Mouse (Mus musculus): ENCODE results near the gene Dnaja3. TPM values are rescaled to one million over a fixed set of nuclear protein-coding genes. Genes with fewer than 3 reads are reported as not detected.
"Not testable (repeated sequence)": the region's sequence is repeated elsewhere in the genome, so short reads cannot be mapped to it uniquely, and the experiment has no call there.

Gene Dnaja3
- polyA plus RNA-seq, 1 experiment from 2014 or later = 66.5 TPM

- H3K9ac ChIP-seq = no peak overlapping the region
- 68% methylated on average over 3 of the region's 3 CpGs for WGBS
- ATAC-seq (ENCODE audit: borderline replicate concordance, extremely low read depth, low FRiP score, low TSS enrichment) = no peak
Measured at GRCm38 (mm10) chr16:4730776-4731358, 91.1 kb downstream of the Dnaja3 start.

DNA sequence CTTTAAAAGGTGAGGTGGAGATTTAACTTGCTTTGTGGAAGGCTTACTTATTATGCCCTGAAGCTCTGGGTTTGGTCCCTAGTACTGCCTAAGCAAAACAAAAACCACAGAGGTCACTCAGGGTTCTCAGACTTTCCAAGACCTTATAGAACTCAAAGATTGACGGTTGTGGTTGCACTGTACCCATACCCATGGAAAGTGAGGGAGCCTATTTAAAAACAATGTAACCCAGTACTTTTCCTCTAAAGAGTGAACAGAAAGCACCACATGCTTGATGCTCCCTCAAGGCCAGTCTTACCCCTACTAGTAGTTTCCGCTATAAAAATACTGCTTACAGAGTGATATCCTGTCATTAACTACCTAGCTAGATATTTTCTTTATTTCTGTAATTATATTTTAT is 96.5 kb downstream of the Dnaja3 start:
- H3K27me3 ChIP-seq = no peaks in the 10 kb centered on the region
- no peak for ATAC-seq (ENCODE audit: borderline replicate concordance, extremely low read depth, low FRiP score, low TSS enrichment)
- no peak overlapping the region for H3K9ac ChIP-seq
- H3K4me3 ChIP-seq = no peak overlapping the region
- no peaks in the 10 kb centered on the region for H3K9me3 ChIP-seq
- 82% methylated on average over 2 of the region's 2 CpGs for WGBS
- no peaks in the 10 kb centered on the region for H3K4me1 ChIP-seq
- no peaks in the 10 kb centered on the region for H3K36me3 ChIP-seq
- no peak overlapping the region for H3K27ac ChIP-seq
- no peak overlapping the region for H3K4me2 ChIP-seq

More at GRCm38 (mm10) chr16:4730776-4731358, 91.1 kb downstream of the Dnaja3 start:
- H3K4me1 ChIP-seq = peaks cover 14% of the 10 kb centered on the region
- no peak overlapping the region for H3K4me3 ChIP-seq
- no peaks in the 10 kb centered on the region for H3K36me3 ChIP-seq
- H3K9me3 ChIP-seq = no peaks in the 10 kb centered on the region
- H3K4me2 ChIP-seq = no peak overlapping the region
- no peak overlapping the region for H3K27ac ChIP-seq
- H3K27me3 ChIP-seq = no peaks in the 10 kb centered on the region

DNA sequence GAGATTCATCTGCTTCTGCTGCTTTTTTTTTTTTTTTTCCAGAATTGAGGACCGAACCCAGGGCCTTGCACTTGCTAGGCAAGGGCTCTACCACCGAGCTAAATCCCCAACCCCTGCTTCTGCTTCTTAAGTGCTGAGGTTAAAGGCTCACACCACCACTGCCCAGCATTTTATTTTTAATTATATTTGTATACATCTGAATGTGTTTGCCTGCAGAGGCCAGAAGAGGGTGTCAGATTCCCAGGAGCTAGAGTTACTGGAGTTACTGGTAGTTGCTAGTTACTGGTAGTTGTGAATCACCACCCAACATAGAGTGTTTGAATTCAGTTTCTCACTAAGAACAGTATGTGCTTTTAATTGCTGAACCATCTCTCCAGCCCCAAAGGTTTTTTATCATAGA is 100.2 kb downstream of the Dnaja3 start:
- H3K9me3 ChIP-seq = no peaks in the 10 kb centered on the region
- H3K9ac ChIP-seq = no peak overlapping the region
- no peaks in the 10 kb centered on the region for H3K4me1 ChIP-seq
- H3K27ac ChIP-seq = no peak overlapping the region
- H3K4me3 ChIP-seq = no peak overlapping the region
- WGBS = 88% methylated on average over 2 of the region's 2 CpGs
- no peaks in the 10 kb centered on the region for H3K27me3 ChIP-seq
- H3K4me2 ChIP-seq = no peak overlapping the region
- peaks cover 3% of the 10 kb centered on the region; the same call in 1 of the 2 replicates for H3K36me3 ChIP-seq
- no peak for ATAC-seq (ENCODE audit: borderline replicate concordance, extremely low read depth, low FRiP score, low TSS enrichment)

DNA sequence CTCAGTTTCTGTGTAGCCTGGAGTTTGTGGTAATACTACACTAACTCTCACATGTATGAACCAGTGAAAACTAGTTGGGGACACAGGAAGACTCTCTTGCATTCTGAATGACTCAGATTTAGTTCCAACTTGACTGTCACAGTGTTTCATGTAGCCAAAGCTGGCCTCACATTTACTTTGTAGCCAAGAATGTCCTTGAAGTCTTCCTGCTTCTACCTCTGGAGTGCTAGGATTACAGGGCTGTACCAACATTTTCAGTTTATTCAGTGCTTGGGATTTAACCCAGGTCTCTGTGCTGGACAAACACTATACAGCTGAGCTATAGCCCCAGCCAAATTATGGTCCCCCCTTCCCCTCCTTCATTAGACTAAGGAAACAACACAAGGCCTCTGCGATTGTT is 102.4 kb downstream of the Dnaja3 start:
- Histone ChIP-seq H3K27ac (no peak overlapping the region), H3K9ac (no peak overlapping the region), H3K4me3 (no peak overlapping the region), H3K9me3 (no peaks in the 10 kb centered on the region), H3K27me3 (no peaks in the 10 kb centered on the region), H3K4me1 (no peaks in the 10 kb centered on the region), H3K4me2 (no peak overlapping the region), H3K36me3 (peaks cover 3% of the 10 kb centered on the region; the same call in 1 of the 2 replicates)
- 82% methylated on average over 1 of the region's 1 CpGs for WGBS
- ATAC-seq (ENCODE audit: borderline replicate concordance, extremely low read depth, low FRiP score, low TSS enrichment) = no peak

DNA sequence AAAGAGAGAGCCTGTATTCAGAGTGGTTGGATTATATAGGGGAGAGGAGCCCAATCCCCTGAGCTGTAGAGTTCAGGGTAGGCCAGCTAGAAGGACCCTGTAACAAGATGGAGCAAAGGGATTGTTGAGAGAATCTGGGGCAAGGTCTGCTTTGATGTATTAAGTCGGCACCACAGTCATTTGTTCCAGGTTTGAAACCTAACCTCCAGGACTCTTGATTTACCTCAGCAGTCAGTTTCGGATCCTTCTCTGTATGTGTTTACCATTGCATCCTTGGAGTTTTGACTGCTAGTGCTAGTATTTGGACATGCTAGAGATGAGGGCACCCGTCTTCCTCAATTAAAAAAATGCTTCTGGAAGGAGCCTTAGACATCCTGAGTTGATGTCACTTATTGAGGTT is 112.4 kb downstream of the Dnaja3 start:
- WGBS = 87% methylated on average over 3 of the region's 3 CpGs
- Histone ChIP-seq H3K27ac (no peak overlapping the region), H3K4me3 (no peak overlapping the region), H3K9ac (no peak overlapping the region), H3K4me2 (no peak overlapping the region), H3K9me3 (no peaks in the 10 kb centered on the region), H3K27me3 (no peaks in the 10 kb centered on the region), H3K4me1 (peaks cover 6% of the 10 kb centered on the region; the same call in 1 of the 2 replicates), H3K36me3 (no peaks in the 10 kb centered on the region)
- ATAC-seq (ENCODE audit: borderline replicate concordance, extremely low read depth, low FRiP score, low TSS enrichment) = no peak

- no peak for ATAC-seq (ENCODE audit: borderline replicate concordance, extremely low read depth, low FRiP score, low TSS enrichment)
- no peaks in the 10 kb centered on the region for H3K36me3 ChIP-seq
- H3K9ac ChIP-seq = no peak overlapping the region
- 80% methylated on average over 3 of the region's 3 CpGs for WGBS
- peaks cover 10% of the 10 kb centered on the region; the same call in 1 of the 2 replicates for H3K4me1 ChIP-seq
- H3K4me3 ChIP-seq = no peak overlapping the region
- no peak overlapping the region for H3K4me2 ChIP-seq
- no peaks in the 10 kb centered on the region for H3K27me3 ChIP-seq
- no peak overlapping the region for H3K27ac ChIP-seq
- H3K9me3 ChIP-seq = no peaks in the 10 kb centered on the region
Measured at GRCm38 (mm10) chr16:4754045-4754444, 114.3 kb downstream of the Dnaja3 start.

- ATAC-seq (ENCODE audit: borderline replicate concordance, extremely low read depth, low FRiP score, low TSS enrichment) = peak; percentile 70; the same call in 1 of the 2 replicates
- Histone ChIP-seq H3K27ac (peak overlapping the region; percentile 41; the same call in 1 of the 2 replicates), H3K4me2 (peak overlapping the region; percentile 35), H3K9ac (peak overlapping the region; percentile 42), H3K4me1 (peaks cover 10% of the 10 kb centered on the region; the same call in 1 of the 2 replicates), H3K4me3 (peak overlapping the region; percentile 41)
- H3K27me3 ChIP-seq, H3K9me3 ChIP-seq, H3K36me3 ChIP-seq: not testable (repeated sequence)
- 2% methylated on average over 33 of the region's 42 CpGs for WGBS
Measured at GRCm38 (mm10) chr16:4756660-4757335, 117.0 kb downstream of the Dnaja3 start.

Other genes with a start within 250 kb of the Dnaja3 start
- gene Adcy9, start 219.5 kb upstream of the Dnaja3 start, polyA plus RNA-seq (2015; fragmentation: Nextera tagmentation; extraction: Ambion mirVana) = 1.2 and 1.5 TPM in 2 replicates
- gene Srl, start 98.2 kb upstream of the Dnaja3 start, polyA plus RNA-seq (2015; fragmentation: Nextera tagmentation; extraction: Ambion mirVana) = 19.5 and 22.1 TPM in 2 replicates
- 18.4 and 19.6 TPM in 2 replicates for gene Tfap4, start 80.1 kb upstream of the Dnaja3 start, polyA plus RNA-seq (2015; fragmentation: Nextera tagmentation; extraction: Ambion mirVana)
- gene Glis2, start 45.3 kb upstream of the Dnaja3 start, polyA plus RNA-seq (2015; fragmentation: Nextera tagmentation; extraction: Ambion mirVana) = 18.5 and 24.0 TPM in 2 replicates
- gene Pam16, start 15.0 kb upstream of the Dnaja3 start, polyA plus RNA-seq (2015; fragmentation: Nextera tagmentation; extraction: Ambion mirVana) = 93.8 and 94.6 TPM in 2 replicates
- gene Vasn, start within 50 bp of the Dnaja3 start, polyA plus RNA-seq (2015; fragmentation: Nextera tagmentation; extraction: Ambion mirVana) = 25.1 and 25.9 TPM in 2 replicates
- 13.4 and 15.2 TPM in 2 replicates for gene Coro7, start 39.8 kb downstream of the Dnaja3 start, polyA plus RNA-seq (2015; fragmentation: Nextera tagmentation; extraction: Ambion mirVana)
- gene Nmral1, start 79.4 kb downstream of the Dnaja3 start, polyA plus RNA-seq (2015; fragmentation: Nextera tagmentation; extraction: Ambion mirVana) = 78.7 and 81.2 TPM in 2 replicates
- 106 and 113 TPM in 2 replicates for gene Hmox2, start 86.4 kb downstream of the Dnaja3 start, polyA plus RNA-seq (2015; fragmentation: Nextera tagmentation; extraction: Ambion mirVana)
- 83.2 and 91.1 TPM in 2 replicates for gene Cdip1, start 150.3 kb downstream of the Dnaja3 start, polyA plus RNA-seq (2015; fragmentation: Nextera tagmentation; extraction: Ambion mirVana)
- gene 4930562C15Rik, start 195.4 kb downstream of the Dnaja3 start, polyA plus RNA-seq (2015; fragmentation: Nextera tagmentation; extraction: Ambion mirVana) = 0.57 and 0.69 TPM in 2 replicates
- 35.7 TPM in 2 replicates for gene Ubald1, start 240.3 kb downstream of the Dnaja3 start, polyA plus RNA-seq (2015; fragmentation: Nextera tagmentation; extraction: Ambion mirVana)
- 88.1 and 93.0 TPM in 2 replicates for gene Mgrn1, start 246.3 kb downstream of the Dnaja3 start, polyA plus RNA-seq (2015; fragmentation: Nextera tagmentation; extraction: Ambion mirVana)